Mouse (Mus musculus) kidney, embryonic 16.5 days (tissue): ENCODE measurements at regions not wholly inside any gene's neighbourhood (a gene's known extent, or its start where the extent isn't known, plus 50 kb on each side); places are given as distances from the start of the nearest gene placed in this dataset.

ENCODE experiments used
- ATAC-seq: fragments of 200-750 bp; cut with Nextera tagmentation; 2 replicates; pipeline ENCODE4 v1.8.0; 2017; ENCODE audit warnings: moderate TSS enrichment; ENCODE audit not compliant: low FRiP score, low TSS enrichment
- H3K27ac ChIP-seq: fragments of 300-500 bp; sonication (generic); 2 replicates; pipeline ENCODE4 v1.5.1; 2014; ENCODE audit warnings: low read length
- H3K27me3 ChIP-seq: fragments of 300-500 bp; sonication (generic); 2 replicates; pipeline ENCODE4 v1.6.1; 2014; ENCODE audit warnings: low read length, control low read depth, mixed read lengths; ENCODE audit not compliant: insufficient read depth
- H3K36me3 ChIP-seq: fragments of 300-500 bp; sonication (generic); 2 replicates; pipeline ENCODE4 v1.6.1; 2014; ENCODE audit warnings: low read length, control low read depth, mixed read lengths; ENCODE audit not compliant: insufficient read depth
- H3K4me1 ChIP-seq: fragments of 300-500 bp; sonication (generic); 2 replicates; pipeline ENCODE4 v1.6.1; 2014; ENCODE audit warnings: low read length, control low read depth, mixed read lengths; ENCODE audit not compliant: insufficient read depth
- H3K4me2 ChIP-seq: fragments of 300-500 bp; sonication (generic); replicated peaks from 2 replicates; pipeline ENCODE4 v1.6.1; 2014; ENCODE audit warnings: low read depth, low read length
- H3K4me3 ChIP-seq: fragments of 300-500 bp; sonication (generic); 2 replicates; pipeline ENCODE4 v1.5.1; 2014; ENCODE audit warnings: mild to moderate bottlenecking, low read length
- H3K9ac ChIP-seq: fragments of 300-500 bp; sonication (generic); replicated peaks from 2 replicates; pipeline ENCODE4 v1.6.1; 2014; ENCODE audit warnings: low read length
- H3K9me3 ChIP-seq: fragments of 300-500 bp; sonication (generic); 2 replicates; pipeline ENCODE4 v1.6.1; 2016; ENCODE audit warnings: low read length, control low read depth
- WGBS: fragments of 180-500 bp; shearing (Covaris S2); extraction: QIAGEN DNeasy Blood & Tissue Kit; methylation state at CpG from one replicate; pipeline ENCODE4 v1.1.7; 2014; 5-methylcytosine and 5-hydroxymethylcytosine counted together

DNA sequence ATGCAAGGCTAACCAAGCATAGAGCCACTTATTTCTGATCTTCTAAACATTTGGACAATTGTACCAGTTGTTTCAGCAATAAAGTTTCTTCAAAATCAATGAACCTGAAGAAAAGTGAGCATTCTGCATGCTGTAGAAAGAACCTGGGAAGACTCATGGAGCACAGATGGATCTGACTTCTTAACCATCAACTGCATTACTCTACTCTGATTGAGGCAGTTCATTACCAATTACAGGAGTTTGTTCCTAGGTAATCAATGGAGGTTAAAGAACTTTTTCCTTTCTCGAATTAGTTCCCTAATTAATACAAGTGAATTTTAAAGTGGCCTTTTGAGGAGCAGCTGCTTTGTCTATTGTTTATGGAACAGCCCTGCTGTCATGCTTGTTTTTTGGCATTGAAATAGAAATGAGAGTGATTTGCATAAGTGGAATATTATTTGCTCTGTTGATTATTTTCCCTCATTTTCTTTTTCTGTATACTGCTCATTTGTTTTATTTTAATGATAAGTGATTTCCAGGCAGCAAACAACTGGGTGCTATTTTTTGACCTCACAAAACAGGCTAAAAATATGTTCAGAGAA lies 1586.4 kb upstream of the Flrt2 start:
- WGBS: 55% methylated on average over 1 of the region's 1 CpGs
- no peak overlapping the region for H3K4me3 ChIP-seq
- no peaks in the 10 kb centered on the region for H3K36me3 ChIP-seq
- H3K9ac ChIP-seq: no peak overlapping the region
- H3K9me3 ChIP-seq: no peaks in the 10 kb centered on the region
- no peak for ATAC-seq
- H3K27ac ChIP-seq: no peak overlapping the region
- no peak overlapping the region for H3K4me2 ChIP-seq
- no peaks in the 10 kb centered on the region for H3K27me3 ChIP-seq
- H3K4me1 ChIP-seq: no peaks in the 10 kb centered on the region

DNA sequence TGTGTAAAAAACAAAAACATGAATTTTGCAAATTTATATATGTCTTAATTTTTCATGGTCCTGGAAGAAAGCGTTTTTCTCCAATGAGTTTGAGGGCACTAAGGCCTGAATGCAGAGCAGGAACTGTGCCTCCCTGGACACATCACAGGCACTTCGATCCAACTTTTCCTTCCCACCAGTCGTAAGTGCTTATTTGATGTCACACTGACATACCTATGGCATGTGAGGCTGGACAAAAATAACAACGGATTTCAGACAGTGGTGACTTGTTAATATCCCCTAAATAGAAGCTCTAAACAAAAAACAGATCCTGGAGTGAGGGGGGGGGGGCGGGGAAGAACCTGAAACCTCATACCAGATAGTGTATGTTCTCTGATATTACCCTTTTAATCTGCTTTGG lies 1541.9 kb upstream of the Flrt2 start:
- no peak overlapping the region for H3K4me3 ChIP-seq
- H3K27me3 ChIP-seq: no peaks in the 10 kb centered on the region
- no peak for ATAC-seq
- no peaks in the 10 kb centered on the region for H3K36me3 ChIP-seq
- WGBS: 79% methylated on average over 5 of the region's 5 CpGs
- no peak overlapping the region for H3K4me2 ChIP-seq
- no peaks in the 10 kb centered on the region for H3K9me3 ChIP-seq
- H3K9ac ChIP-seq: no peak overlapping the region
- no peak overlapping the region for H3K27ac ChIP-seq
- H3K4me1 ChIP-seq: no peaks in the 10 kb centered on the region

- Histone ChIP-seq H3K27me3 (no peaks in the 10 kb centered on the region), H3K9me3 (no peaks in the 10 kb centered on the region), H3K9ac (no peak overlapping the region), H3K27ac (peak overlapping the region; percentile 61), H3K36me3 (no peaks in the 10 kb centered on the region), H3K4me1 (0 out of 2 replicates have a peak, but pooled peaks cover 3% of the 10 kb centered on the region), H3K4me3 (no peak overlapping the region), H3K4me2 (0 out of 2 replicates have a peak overlapping the region, but pooled peaks have one; percentile 31)
- WGBS: 43% methylated on average over 12 of the region's 12 CpGs
- peak; percentile 93 for ATAC-seq
Measured at GRCm38 (mm10) chr12:94155110-94155858, 1536.7 kb upstream of the Flrt2 start.

GRCm38 (mm10) chr12:94182358-94182757 lies 1509.7 kb upstream of the Flrt2 start:
- H3K4me1 ChIP-seq: no peaks in the 10 kb centered on the region
- no peak overlapping the region for H3K27ac ChIP-seq
- no peaks in the 10 kb centered on the region for H3K9me3 ChIP-seq
- no peak overlapping the region for H3K4me2 ChIP-seq
- WGBS: 41% methylated on average over 1 of the region's 1 CpGs
- H3K36me3 ChIP-seq: no peaks in the 10 kb centered on the region
- no peak for ATAC-seq
- H3K4me3 ChIP-seq: no peak overlapping the region
- no peak overlapping the region for H3K9ac ChIP-seq
- no peaks in the 10 kb centered on the region for H3K27me3 ChIP-seq

DNA sequence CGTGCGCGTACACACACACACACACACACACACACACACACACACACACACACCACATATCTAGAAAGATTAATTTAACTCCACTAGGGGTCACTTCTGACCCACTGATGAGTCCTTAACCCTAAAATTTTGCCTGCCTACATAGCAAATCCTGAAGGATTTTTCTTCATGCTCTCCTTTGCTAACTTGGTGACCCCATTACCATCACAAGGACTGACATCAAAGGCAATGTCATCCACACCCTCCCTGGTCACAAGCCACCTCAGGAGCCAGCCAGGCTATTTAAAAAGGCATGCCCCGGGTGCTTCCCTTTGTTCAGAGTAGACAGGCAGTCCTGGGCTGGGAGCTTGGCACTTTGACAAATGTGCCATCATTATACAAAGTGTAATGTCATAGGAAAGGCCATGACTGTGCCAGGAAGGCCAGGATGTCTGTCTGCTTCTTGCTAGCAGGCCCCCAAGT lies 1501.4 kb upstream of the Flrt2 start:
- Histone ChIP-seq H3K9me3 (no peaks in the 10 kb centered on the region), H3K36me3 (no peaks in the 10 kb centered on the region), H3K4me3 (no peak overlapping the region), H3K27me3 (no peaks in the 10 kb centered on the region), H3K4me1 (no peaks in the 10 kb centered on the region), H3K9ac (no peak overlapping the region), H3K27ac (no peak overlapping the region), H3K4me2 (no peak overlapping the region)
- 61% methylated on average over 4 of the region's 4 CpGs for WGBS
- peak; percentile 93 for ATAC-seq

DNA sequence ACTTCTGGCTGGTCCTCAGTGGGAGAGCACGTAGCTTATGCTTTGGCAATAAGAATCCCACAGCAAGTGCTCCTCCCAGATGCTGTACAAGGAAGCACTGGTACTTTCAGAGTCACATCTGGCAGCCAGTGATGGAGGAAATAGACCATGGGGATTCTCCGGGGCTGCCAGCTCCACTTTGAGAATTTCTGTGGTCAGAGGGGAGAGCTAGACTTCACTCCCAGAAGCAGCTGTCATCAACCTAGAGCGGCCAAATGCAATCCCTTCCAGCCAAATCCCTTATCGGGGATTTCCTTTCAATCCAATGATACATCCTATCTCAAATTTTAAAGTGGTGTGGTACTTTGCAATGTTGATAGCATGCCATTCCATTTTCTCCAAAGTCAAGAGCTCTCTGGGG lies 1474.1 kb upstream of the Flrt2 start:
- Histone ChIP-seq H3K27me3 (no peaks in the 10 kb centered on the region), H3K9ac (no peak overlapping the region), H3K36me3 (no peaks in the 10 kb centered on the region), H3K4me3 (no peak overlapping the region), H3K4me1 (no peaks in the 10 kb centered on the region), H3K9me3 (no peaks in the 10 kb centered on the region), H3K27ac (no peak overlapping the region), H3K4me2 (no peak overlapping the region)
- no peak for ATAC-seq
- 90% methylated on average over 4 of the region's 4 CpGs for WGBS

DNA sequence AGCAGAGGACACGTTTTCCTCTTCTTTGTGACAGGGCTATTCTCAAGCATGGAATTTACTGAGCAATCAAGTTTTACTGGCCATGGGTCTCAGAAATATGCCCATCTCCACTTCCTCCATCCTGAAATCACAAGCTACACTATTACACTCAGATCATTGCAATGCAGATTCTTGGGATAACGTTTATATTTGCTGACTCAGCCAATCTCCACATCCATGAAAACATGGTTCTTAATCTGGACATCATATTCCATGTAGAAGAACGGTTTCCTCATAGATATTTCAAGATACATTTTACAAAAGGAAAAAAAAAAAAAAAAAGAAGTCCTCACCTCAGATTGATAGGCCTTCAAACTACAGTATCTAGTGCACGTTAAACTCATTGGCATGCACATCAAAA lies 1462.1 kb upstream of the Flrt2 start:
- Histone ChIP-seq H3K27me3 (no peaks in the 10 kb centered on the region), H3K9ac (no peak overlapping the region), H3K4me1 (no peaks in the 10 kb centered on the region), H3K27ac (no peak overlapping the region), H3K4me2 (no peak overlapping the region), H3K36me3 (no peaks in the 10 kb centered on the region), H3K9me3 (no peaks in the 10 kb centered on the region), H3K4me3 (no peak overlapping the region)
- 82% methylated on average over 4 of the region's 4 CpGs for WGBS
- no peak for ATAC-seq

- H3K27me3 ChIP-seq: no peaks in the 10 kb centered on the region
- no peak overlapping the region for H3K4me2 ChIP-seq
- H3K4me1 ChIP-seq: no peaks in the 10 kb centered on the region
- no peaks in the 10 kb centered on the region for H3K9me3 ChIP-seq
- no peaks in the 10 kb centered on the region for H3K36me3 ChIP-seq
- no peak overlapping the region for H3K9ac ChIP-seq
- WGBS: 61% methylated on average over 2 of the region's 2 CpGs
- ATAC-seq: no peak
- H3K4me3 ChIP-seq: no peak overlapping the region
- H3K27ac ChIP-seq: no peak overlapping the region
Measured at GRCm38 (mm10) chr12:94245366-94245765, 1446.7 kb upstream of the Flrt2 start.

DNA sequence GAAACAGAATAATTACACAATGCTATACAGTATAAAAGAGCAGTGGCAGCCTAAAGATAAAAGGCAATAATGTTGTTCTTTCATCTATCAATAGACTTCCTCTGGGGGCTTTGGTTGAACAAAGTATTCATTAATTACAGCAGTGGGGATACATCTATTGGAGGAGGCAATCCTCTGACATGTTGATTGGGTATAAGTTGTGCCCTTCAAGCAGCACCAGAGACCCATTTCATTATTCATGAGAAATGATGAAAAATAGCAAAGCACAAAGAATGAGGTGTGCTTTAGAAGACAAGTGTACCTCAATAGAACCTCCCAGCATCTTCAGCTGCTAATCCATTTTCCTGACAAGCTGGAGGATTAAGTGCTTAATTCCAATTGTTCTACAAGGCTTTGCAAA lies 1444.7 kb upstream of the Flrt2 start:
- Histone ChIP-seq H3K4me2 (no peak overlapping the region), H3K4me3 (no peak overlapping the region), H3K27ac (no peak overlapping the region), H3K4me1 (no peaks in the 10 kb centered on the region), H3K36me3 (no peaks in the 10 kb centered on the region), H3K27me3 (no peaks in the 10 kb centered on the region), H3K9me3 (no peaks in the 10 kb centered on the region), H3K9ac (no peak overlapping the region)
- ATAC-seq: no peak

DNA sequence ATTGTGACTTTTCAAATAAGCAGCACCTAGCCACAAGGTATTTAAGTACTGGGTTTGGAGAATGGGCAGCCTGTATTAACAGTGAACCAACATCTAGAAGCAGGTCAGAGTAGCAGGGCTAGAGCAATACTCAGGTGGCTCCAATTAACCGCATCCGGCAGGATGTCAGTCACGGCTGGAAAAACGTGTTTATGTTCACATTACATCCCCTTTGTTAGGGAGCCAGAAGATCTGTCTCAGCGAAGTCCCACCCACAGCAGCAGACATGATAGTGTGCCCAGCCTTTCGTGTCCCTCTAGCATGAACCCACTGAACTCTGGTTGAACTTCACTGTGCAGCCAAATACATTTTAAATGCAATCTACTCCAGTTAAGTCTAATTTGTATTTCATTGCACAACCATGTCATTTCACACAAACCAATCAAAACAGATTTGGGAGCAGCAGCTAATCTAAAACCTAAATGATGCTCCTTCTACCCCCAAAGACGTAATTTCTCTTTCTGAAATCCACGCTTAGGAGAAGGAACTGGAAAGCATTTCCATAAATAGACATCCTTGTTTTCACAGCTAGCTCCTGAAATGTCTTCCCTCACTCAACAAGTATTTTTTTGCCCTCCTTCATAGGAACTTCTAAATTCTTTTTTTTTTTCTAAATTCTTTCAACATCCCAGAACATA lies 1438.9 kb upstream of the Flrt2 start:
- ATAC-seq: peak; percentile 70; the same call in 1 of the 2 replicates
- WGBS: 21% methylated on average over 8 of the region's 8 CpGs
- no peaks in the 10 kb centered on the region for H3K27me3 ChIP-seq

More for the DNA sequence above, 1438.9 kb upstream of the Flrt2 start:
- Histone ChIP-seq H3K4me2 (no peak overlapping the region), H3K9me3 (no peaks in the 10 kb centered on the region), H3K36me3 (no peaks in the 10 kb centered on the region), H3K4me3 (no peak overlapping the region), H3K9ac (no peak overlapping the region), H3K27ac (no peak overlapping the region), H3K4me1 (no peaks in the 10 kb centered on the region)
